Mouse (Mus musculus): ENCODE measurements at regions not wholly inside any gene's neighbourhood (a gene's known extent, or its start where the extent isn't known, plus 50 kb on each side); places are given as distances from the start of the nearest gene placed in this dataset.

GRCm38 (mm10) chr5:41117658-41118057 lies 590.3 kb downstream of the Rab28 start:
- Histone ChIP-seq H3K9ac (replicated peaks; ENCODE audit: low read length, poor library complexity, severe bottlenecking) (no peak overlapping the region), H3K4me3 (ENCODE audit: low read depth, low read length) (no peak overlapping the region), H3K4me2 (ENCODE audit: low read depth, low read length, poor library complexity, severe bottlenecking) (no peak overlapping the region), H3K9me3 (ENCODE audit: low read length) (no peaks in the 10 kb centered on the region), H3K27ac (ENCODE audit: low read depth, low read length) (no peak overlapping the region), H3K4me1 (ENCODE audit: insufficient read depth, low read length) (no peaks in the 10 kb centered on the region), H3K36me3 (ENCODE audit: insufficient read depth, low read length) (no peaks in the 10 kb centered on the region), H3K27me3 (ENCODE audit: insufficient read depth, low read length) (no peaks in the 10 kb centered on the region)
- ATAC-seq (ENCODE audit: low FRiP score) (no peak), DNase-seq (ENCODE audit: low spot score) (no peak)
- no peak for TF ChIP-seq CTCF (IDR thresholded peaks at IDR 0.05)
- 51% methylated on average over 3 of the region's 3 CpGs for WGBS

- no peak overlapping the region for H3K4me2 ChIP-seq (ENCODE audit: low read depth, low read length, poor library complexity, severe bottlenecking)
- no peak overlapping the region for H3K9ac ChIP-seq (replicated peaks; ENCODE audit: low read length, poor library complexity, severe bottlenecking)
- DNase-seq (ENCODE audit: low spot score), result no peak
- H3K27me3 ChIP-seq (ENCODE audit: insufficient read depth, low read length), result no peaks in the 10 kb centered on the region
- H3K36me3 ChIP-seq (ENCODE audit: insufficient read depth, low read length), result no peaks in the 10 kb centered on the region
- 62% methylated on average over 5 of the region's 5 CpGs for WGBS
- H3K27ac ChIP-seq (ENCODE audit: low read depth, low read length), result no peak overlapping the region
- H3K9me3 ChIP-seq (ENCODE audit: low read length), result no peaks in the 10 kb centered on the region
- no peak overlapping the region for H3K4me3 ChIP-seq (ENCODE audit: low read depth, low read length)
- no peaks in the 10 kb centered on the region for H3K4me1 ChIP-seq (ENCODE audit: insufficient read depth, low read length)
- ATAC-seq (ENCODE audit: low FRiP score), result no peak
- TF ChIP-seq CTCF (IDR thresholded peaks at IDR 0.05), result no peak
These were observed 620.2 kb downstream of the Rab28 start for GRCm38 (mm10) chr5:41087773-41088172.

- Histone ChIP-seq H3K27me3 (ENCODE audit: insufficient read depth, low read length) (no peaks in the 10 kb centered on the region), H3K27ac (ENCODE audit: low read depth, low read length) (no peak overlapping the region), H3K4me1 (ENCODE audit: insufficient read depth, low read length) (no peaks in the 10 kb centered on the region), H3K9me3 (ENCODE audit: low read length) (no peaks in the 10 kb centered on the region), H3K4me3 (ENCODE audit: low read depth, low read length) (no peak overlapping the region), H3K9ac (replicated peaks; ENCODE audit: low read length, poor library complexity, severe bottlenecking) (no peak overlapping the region), H3K4me2 (ENCODE audit: low read depth, low read length, poor library complexity, severe bottlenecking) (no peak overlapping the region), H3K36me3 (ENCODE audit: insufficient read depth, low read length) (no peaks in the 10 kb centered on the region)
- ATAC-seq (ENCODE audit: low FRiP score) (no peak), DNase-seq (ENCODE audit: low spot score) (no peak)
- WGBS, result 80% methylated on average over 2 of the region's 2 CpGs
- TF ChIP-seq CTCF (IDR thresholded peaks at IDR 0.05), result no peak
These were observed 631.5 kb downstream of the Rab28 start for GRCm38 (mm10) chr5:41076412-41076811.

- Histone ChIP-seq H3K4me1 (ENCODE audit: insufficient read depth, low read length) (no peaks in the 10 kb centered on the region), H3K4me2 (ENCODE audit: low read depth, low read length, poor library complexity, severe bottlenecking) (no peak overlapping the region), H3K27me3 (ENCODE audit: insufficient read depth, low read length) (no peaks in the 10 kb centered on the region), H3K4me3 (ENCODE audit: low read depth, low read length) (no peak overlapping the region), H3K36me3 (ENCODE audit: insufficient read depth, low read length) (no peaks in the 10 kb centered on the region), H3K27ac (ENCODE audit: low read depth, low read length) (no peak overlapping the region), H3K9ac (replicated peaks; ENCODE audit: low read length, poor library complexity, severe bottlenecking) (no peak overlapping the region), H3K9me3 (ENCODE audit: low read length) (no peaks in the 10 kb centered on the region)
- WGBS, result 96% methylated on average over 9 of the region's 9 CpGs
- TF ChIP-seq CTCF (IDR thresholded peaks at IDR 0.05), result no peak
- no peak for ATAC-seq (ENCODE audit: low FRiP score)
- no peak for DNase-seq (ENCODE audit: low spot score)
These were observed 646.3 kb downstream of the Rab28 start for GRCm38 (mm10) chr5:41061646-41062045.

GRCm38 (mm10) chr5:41061222-41061621 lies 646.7 kb downstream of the Rab28 start:
- H3K36me3 ChIP-seq (ENCODE audit: insufficient read depth, low read length), result no peaks in the 10 kb centered on the region
- H3K4me2 ChIP-seq (ENCODE audit: low read depth, low read length, poor library complexity, severe bottlenecking), result no peak overlapping the region
- H3K27me3 ChIP-seq (ENCODE audit: insufficient read depth, low read length), result no peaks in the 10 kb centered on the region
- H3K9me3 ChIP-seq (ENCODE audit: low read length), result no peaks in the 10 kb centered on the region
- TF ChIP-seq CTCF (IDR thresholded peaks at IDR 0.05), result no peak
- no peak overlapping the region for H3K9ac ChIP-seq (replicated peaks; ENCODE audit: low read length, poor library complexity, severe bottlenecking)
- H3K27ac ChIP-seq (ENCODE audit: low read depth, low read length), result no peak overlapping the region
- DNase-seq (ENCODE audit: low spot score) (no peak), ATAC-seq (ENCODE audit: low FRiP score) (no peak)
- 67% methylated on average over 3 of the region's 3 CpGs for WGBS
- H3K4me1 ChIP-seq (ENCODE audit: insufficient read depth, low read length), result no peaks in the 10 kb centered on the region
- no peak overlapping the region for H3K4me3 ChIP-seq (ENCODE audit: low read depth, low read length)

- H3K4me3 ChIP-seq (ENCODE audit: low read depth, low read length), result no peak overlapping the region
- H3K9me3 ChIP-seq (ENCODE audit: low read length), result no peaks in the 10 kb centered on the region
- ATAC-seq (ENCODE audit: low FRiP score) (no peak), DNase-seq (ENCODE audit: low spot score) (no peak)
- no peak overlapping the region for H3K27ac ChIP-seq (ENCODE audit: low read depth, low read length)
- no peak overlapping the region for H3K9ac ChIP-seq (replicated peaks; ENCODE audit: low read length, poor library complexity, severe bottlenecking)
- no peaks in the 10 kb centered on the region for H3K36me3 ChIP-seq (ENCODE audit: insufficient read depth, low read length)
- 96% methylated on average over 3 of the region's 3 CpGs for WGBS
- no peaks in the 10 kb centered on the region for H3K27me3 ChIP-seq (ENCODE audit: insufficient read depth, low read length)
- H3K4me2 ChIP-seq (ENCODE audit: low read depth, low read length, poor library complexity, severe bottlenecking), result no peak overlapping the region
- H3K4me1 ChIP-seq (ENCODE audit: insufficient read depth, low read length), result no peaks in the 10 kb centered on the region
- TF ChIP-seq CTCF (IDR thresholded peaks at IDR 0.05), result no peak
These were observed 649.9 kb downstream of the Rab28 start for GRCm38 (mm10) chr5:41058015-41058414.
